Mouse (Mus musculus): ENCODE data around the gene Il16. TPM values are rescaled to one million over a fixed set of nuclear protein-coding genes. Genes with fewer than 3 reads are reported as not detected.

Gene Il16
- polyA plus RNA-seq (2014; fragmentation: Nextera tagmentation; extraction: Ambion mirVana) = 4.5 and 5.9 TPM in 2 replicates

GRCm38 (mm10) chr7:83745413-83746106 is at the start of gene Il16:
Gene Il16 (minus strand): TSS chr7:83745726.
- no peak for DNase-seq (ENCODE audit: low spot score)
- H3K36me3 ChIP-seq (ENCODE audit: control insufficient read depth, insufficient read depth, low read length) = no peaks in the 10 kb centered on the region
- 51% methylated on average over 20 of the region's 20 CpGs for WGBS

DNA sequence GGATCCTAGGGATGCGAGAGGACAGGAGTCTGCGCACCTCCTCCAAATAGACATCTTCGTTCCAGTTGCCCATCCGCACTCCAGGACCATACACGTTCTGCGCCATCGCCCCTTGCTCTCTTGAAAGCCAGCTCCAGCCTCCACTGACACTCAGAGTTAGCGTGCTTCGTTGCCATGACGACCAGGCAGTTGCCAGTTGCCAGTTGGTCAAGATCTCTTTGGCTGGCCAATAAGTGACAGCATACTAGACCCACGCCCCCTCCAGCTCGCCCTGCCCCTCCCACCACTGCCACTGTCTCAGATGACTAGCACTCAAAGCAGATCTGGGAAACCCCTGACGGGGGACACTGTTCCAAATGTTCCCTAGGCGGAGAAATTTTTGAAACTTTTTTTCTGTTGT is 49.2 kb upstream of the Il16 start, which contains the start of gene Cfap161:
Gene Cfap161, minus strand, starts transcription at position 176 of the 400 bp plus-strand sequence.
- Histone ChIP-seq H3K9me3 (ENCODE audit: control insufficient read depth, low read length) (no peaks in the 10 kb centered on the region), H3K27me3 (replicated peaks; ENCODE audit: control insufficient read depth, insufficient read depth, low read length) (no peaks in the 10 kb centered on the region), H3K4me3 (ENCODE audit: low read depth, low read length) (no peak within 1 kb of the TSS), H3K4me1 (replicated peaks; ENCODE audit: control insufficient read depth, insufficient read depth, low read length) (no peaks in the 10 kb centered on the region), H3K36me3 (ENCODE audit: control insufficient read depth, insufficient read depth, low read length) (no peaks in the 10 kb centered on the region), H3K4me2 (no peak within 1 kb of the TSS), H3K27ac (ENCODE audit: low read depth, low read length) (no peak within 1 kb of the TSS), H3K9ac (ENCODE audit: low read depth, low read length) (no peak within 1 kb of the TSS)
- 8% methylated on average over 14 of the region's 14 CpGs for WGBS
- ATAC-seq (replicated peaks; ENCODE audit: low FRiP score) = peak; percentile 80
- DNase-seq (ENCODE audit: low spot score) = peak; percentile 75

More at GRCm38 (mm10) chr7:83745413-83746106, at the start of gene Il16:
- H3K4me1 ChIP-seq (replicated peaks; ENCODE audit: control insufficient read depth, insufficient read depth, low read length) = no peaks in the 10 kb centered on the region
- H3K9me3 ChIP-seq (ENCODE audit: control insufficient read depth, low read length) = no peaks in the 10 kb centered on the region
- no peaks in the 10 kb centered on the region for H3K27me3 ChIP-seq (replicated peaks; ENCODE audit: control insufficient read depth, insufficient read depth, low read length)
- no peak within 1 kb of the TSS for H3K4me3 ChIP-seq (ENCODE audit: low read depth, low read length)
- H3K4me2 ChIP-seq = no peak within 1 kb of the TSS
- no peak within 1 kb of the TSS for H3K9ac ChIP-seq (ENCODE audit: low read depth, low read length)
- no peak for ATAC-seq (replicated peaks; ENCODE audit: low FRiP score)
- no peak within 1 kb of the TSS for H3K27ac ChIP-seq (ENCODE audit: low read depth, low read length)

DNA sequence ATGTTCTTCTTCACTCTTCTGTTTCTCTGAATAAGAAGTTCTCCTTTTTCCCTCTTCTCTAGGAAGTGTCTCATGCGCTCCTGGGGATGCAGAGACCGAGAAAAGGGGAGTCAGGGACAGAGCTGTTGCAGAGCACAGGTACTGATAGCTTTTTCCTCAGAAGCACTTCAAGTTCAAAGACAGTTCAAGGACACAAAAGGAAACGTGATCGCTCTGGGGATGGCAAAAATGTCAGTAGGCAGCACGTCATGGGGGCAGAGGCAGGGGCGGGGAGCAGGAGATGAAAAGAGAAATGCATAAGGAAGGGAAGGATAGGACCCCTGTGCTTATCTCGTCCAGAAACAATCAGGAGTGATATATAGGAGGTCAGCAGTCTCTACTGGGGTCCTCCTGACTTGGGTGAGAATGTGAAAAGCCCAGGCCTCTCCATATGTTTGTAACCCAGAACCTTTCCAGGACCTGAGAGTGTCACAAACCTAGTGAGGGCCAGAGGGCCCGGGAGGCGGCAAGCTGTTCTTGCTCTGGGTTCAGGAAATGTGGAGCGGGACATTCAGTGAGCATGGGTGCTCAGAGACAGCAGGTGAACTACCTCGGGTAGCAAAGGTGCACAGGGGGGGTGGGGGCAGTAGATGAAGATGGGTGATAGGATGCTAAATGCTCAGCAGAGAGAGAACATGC is 48.6 kb upstream of the Il16 start:
- Histone ChIP-seq H3K9ac (ENCODE audit: low read depth, low read length) (no peak overlapping the region), H3K4me2 (no peak overlapping the region), H3K27me3 (replicated peaks; ENCODE audit: control insufficient read depth, insufficient read depth, low read length) (no peaks in the 10 kb centered on the region), H3K4me3 (ENCODE audit: low read depth, low read length) (no peak overlapping the region), H3K4me1 (replicated peaks; ENCODE audit: control insufficient read depth, insufficient read depth, low read length) (no peaks in the 10 kb centered on the region), H3K9me3 (ENCODE audit: control insufficient read depth, low read length) (no peaks in the 10 kb centered on the region), H3K36me3 (ENCODE audit: control insufficient read depth, insufficient read depth, low read length) (no peaks in the 10 kb centered on the region), H3K27ac (ENCODE audit: low read depth, low read length) (no peak overlapping the region)
- DNase-seq (ENCODE audit: low spot score) = no peak
- 36% methylated on average over 11 of the region's 11 CpGs for WGBS
- peak; percentile 10; the same call in 1 of the 2 replicates for ATAC-seq (replicated peaks; ENCODE audit: low FRiP score)

GRCm38 (mm10) chr7:83780881-83781280 is 35.4 kb upstream of the Il16 start:
- Histone ChIP-seq H3K4me3 (ENCODE audit: low read depth, low read length) (no peak overlapping the region), H3K9me3 (ENCODE audit: control insufficient read depth, low read length) (no peaks in the 10 kb centered on the region), H3K4me2 (no peak overlapping the region), H3K4me1 (replicated peaks; ENCODE audit: control insufficient read depth, insufficient read depth, low read length) (no peaks in the 10 kb centered on the region), H3K9ac (ENCODE audit: low read depth, low read length) (no peak overlapping the region), H3K27me3 (replicated peaks; ENCODE audit: control insufficient read depth, insufficient read depth, low read length) (no peaks in the 10 kb centered on the region), H3K27ac (ENCODE audit: low read depth, low read length) (no peak overlapping the region), H3K36me3 (ENCODE audit: control insufficient read depth, insufficient read depth, low read length) (no peaks in the 10 kb centered on the region)
- WGBS = 79% methylated on average over 4 of the region's 4 CpGs
- no peak for DNase-seq (ENCODE audit: low spot score)
- no peak for ATAC-seq (replicated peaks; ENCODE audit: low FRiP score)

DNA sequence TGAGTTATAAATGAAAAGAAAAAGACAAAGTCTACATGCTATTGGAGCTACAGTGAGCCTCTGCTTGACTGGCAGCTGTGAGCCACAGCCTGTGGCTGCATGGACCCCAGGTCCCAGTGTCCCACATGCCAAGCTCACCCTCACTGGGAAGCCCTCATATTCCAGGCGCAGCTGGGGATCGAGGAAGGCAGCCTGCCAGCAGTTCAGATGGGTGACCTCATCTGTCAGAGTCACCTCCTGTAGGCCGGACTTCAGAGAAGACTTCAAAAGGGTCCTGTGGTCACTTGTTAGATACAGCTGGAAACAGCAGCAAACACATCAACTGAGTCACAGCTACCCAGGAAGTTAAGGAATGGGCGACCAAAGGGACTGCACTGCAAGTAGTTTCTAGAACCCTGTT is 34.5 kb upstream of the Il16 start:
- H3K27me3 ChIP-seq (replicated peaks; ENCODE audit: control insufficient read depth, insufficient read depth, low read length) = no peaks in the 10 kb centered on the region
- H3K27ac ChIP-seq (ENCODE audit: low read depth, low read length) = no peak overlapping the region
- H3K4me1 ChIP-seq (replicated peaks; ENCODE audit: control insufficient read depth, insufficient read depth, low read length) = no peaks in the 10 kb centered on the region
- H3K9me3 ChIP-seq (ENCODE audit: control insufficient read depth, low read length) = no peaks in the 10 kb centered on the region
- no peak overlapping the region for H3K9ac ChIP-seq (ENCODE audit: low read depth, low read length)
- 57% methylated on average over 4 of the region's 4 CpGs for WGBS
- DNase-seq (ENCODE audit: low spot score) = no peak
- no peak overlapping the region for H3K4me3 ChIP-seq (ENCODE audit: low read depth, low read length)
- H3K36me3 ChIP-seq (ENCODE audit: control insufficient read depth, insufficient read depth, low read length) = no peaks in the 10 kb centered on the region
- ATAC-seq (replicated peaks; ENCODE audit: low FRiP score) = no peak
- no peak overlapping the region for H3K4me2 ChIP-seq

- 54% methylated on average over 2 of the region's 2 CpGs for WGBS
- H3K27me3 ChIP-seq (replicated peaks; ENCODE audit: control insufficient read depth, insufficient read depth, low read length) = no peaks in the 10 kb centered on the region
- no peak overlapping the region for H3K4me2 ChIP-seq
- no peak overlapping the region for H3K9ac ChIP-seq (ENCODE audit: low read depth, low read length)
- ATAC-seq (replicated peaks; ENCODE audit: low FRiP score) = no peak
- no peaks in the 10 kb centered on the region for H3K36me3 ChIP-seq (ENCODE audit: control insufficient read depth, insufficient read depth, low read length)
- H3K4me1 ChIP-seq (replicated peaks; ENCODE audit: control insufficient read depth, insufficient read depth, low read length) = no peaks in the 10 kb centered on the region
- DNase-seq (ENCODE audit: low spot score) = no peak
- H3K27ac ChIP-seq (ENCODE audit: low read depth, low read length) = no peak overlapping the region
- H3K4me3 ChIP-seq (ENCODE audit: low read depth, low read length) = no peak overlapping the region
- H3K9me3 ChIP-seq (ENCODE audit: control insufficient read depth, low read length) = no peaks in the 10 kb centered on the region
Measured at GRCm38 (mm10) chr7:83779028-83779427, 33.5 kb upstream of the Il16 start.

DNA sequence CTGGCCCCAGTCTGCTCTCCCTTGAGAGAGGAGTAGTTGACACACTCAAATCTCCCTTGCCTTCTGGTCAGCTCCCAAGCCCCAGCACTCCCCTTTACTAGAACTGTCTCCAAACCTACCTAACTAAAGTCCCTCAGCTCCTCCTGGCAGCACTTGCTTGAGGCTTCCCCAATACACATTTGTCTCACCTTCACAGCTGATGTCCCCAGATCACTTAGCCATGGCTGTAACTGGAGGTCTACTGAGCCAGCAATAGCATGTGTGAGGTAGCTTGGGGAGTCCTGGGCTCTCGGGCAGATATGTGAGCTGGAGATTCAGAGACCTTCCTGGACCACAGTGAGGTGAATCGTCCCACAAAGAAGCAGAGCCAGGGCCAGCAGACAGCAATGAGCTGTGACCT is 33.0 kb upstream of the Il16 start:
- Histone ChIP-seq H3K27me3 (replicated peaks; ENCODE audit: control insufficient read depth, insufficient read depth, low read length) (no peaks in the 10 kb centered on the region), H3K27ac (ENCODE audit: low read depth, low read length) (no peak overlapping the region), H3K9me3 (ENCODE audit: control insufficient read depth, low read length) (no peaks in the 10 kb centered on the region), H3K4me2 (no peak overlapping the region), H3K4me3 (ENCODE audit: low read depth, low read length) (no peak overlapping the region), H3K9ac (ENCODE audit: low read depth, low read length) (no peak overlapping the region), H3K36me3 (ENCODE audit: control insufficient read depth, insufficient read depth, low read length) (no peaks in the 10 kb centered on the region), H3K4me1 (replicated peaks; ENCODE audit: control insufficient read depth, insufficient read depth, low read length) (no peaks in the 10 kb centered on the region)
- ATAC-seq (replicated peaks; ENCODE audit: low FRiP score) = no peak
- no peak for DNase-seq (ENCODE audit: low spot score)
- WGBS = 51% methylated on average over 2 of the region's 2 CpGs

DNA sequence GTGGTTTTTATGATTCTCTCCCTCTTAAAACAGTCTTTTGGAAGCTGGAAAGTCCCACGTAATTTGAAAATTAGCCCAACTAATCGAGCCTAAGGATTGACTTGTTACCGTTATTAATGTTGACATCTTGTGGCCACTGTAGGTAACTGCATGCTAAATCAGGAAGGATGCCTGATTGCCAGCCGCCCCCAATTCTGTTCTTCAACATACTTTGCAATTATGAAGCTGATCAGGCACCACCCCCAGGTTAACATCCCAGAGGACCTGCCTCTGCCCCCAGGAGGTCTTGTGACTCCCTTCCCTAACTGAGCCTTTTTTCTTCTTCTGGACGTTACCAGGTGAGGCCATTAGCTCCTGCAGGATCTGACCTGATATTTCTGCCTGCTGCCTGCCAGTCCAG is 29.2 kb upstream of the Il16 start:
- no peak overlapping the region for H3K9ac ChIP-seq (ENCODE audit: low read depth, low read length)
- WGBS = 34% methylated on average over 5 of the region's 5 CpGs
- H3K27ac ChIP-seq (ENCODE audit: low read depth, low read length) = no peak overlapping the region
- no peak overlapping the region for H3K4me2 ChIP-seq
- DNase-seq (ENCODE audit: low spot score) (no peak), ATAC-seq (replicated peaks; ENCODE audit: low FRiP score) (no peak)
- H3K4me1 ChIP-seq (replicated peaks; ENCODE audit: control insufficient read depth, insufficient read depth, low read length) = no peaks in the 10 kb centered on the region
- no peaks in the 10 kb centered on the region for H3K36me3 ChIP-seq (ENCODE audit: control insufficient read depth, insufficient read depth, low read length)
- no peaks in the 10 kb centered on the region for H3K9me3 ChIP-seq (ENCODE audit: control insufficient read depth, low read length)
- H3K27me3 ChIP-seq (replicated peaks; ENCODE audit: control insufficient read depth, insufficient read depth, low read length) = no peaks in the 10 kb centered on the region
- no peak overlapping the region for H3K4me3 ChIP-seq (ENCODE audit: low read depth, low read length)

DNA sequence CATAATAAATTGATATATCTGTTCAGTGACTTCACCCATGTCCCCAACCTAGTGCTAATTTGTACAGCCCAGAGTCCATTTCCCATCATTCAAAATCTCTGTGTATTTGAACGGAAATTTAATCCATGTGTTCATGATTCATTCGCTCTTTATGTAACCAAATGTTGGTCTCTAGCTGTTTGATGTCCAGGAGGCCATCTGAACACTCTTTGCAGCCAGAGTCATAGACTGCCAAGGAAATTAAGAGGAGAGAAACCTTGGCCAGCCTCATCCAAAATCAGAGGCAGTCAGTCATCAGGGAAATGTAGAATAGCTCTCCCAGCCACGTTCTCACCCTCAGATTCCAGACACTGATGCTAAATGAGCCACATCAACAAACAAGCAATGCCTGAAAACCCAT is 18.1 kb upstream of the Il16 start:
- DNase-seq (ENCODE audit: low spot score) (no peak), ATAC-seq (replicated peaks; ENCODE audit: low FRiP score) (no peak)
- no peak overlapping the region for H3K4me2 ChIP-seq
- H3K27me3 ChIP-seq (replicated peaks; ENCODE audit: control insufficient read depth, insufficient read depth, low read length) = no peaks in the 10 kb centered on the region
- no peaks in the 10 kb centered on the region for H3K9me3 ChIP-seq (ENCODE audit: control insufficient read depth, low read length)
- no peaks in the 10 kb centered on the region for H3K4me1 ChIP-seq (replicated peaks; ENCODE audit: control insufficient read depth, insufficient read depth, low read length)
- H3K36me3 ChIP-seq (ENCODE audit: control insufficient read depth, insufficient read depth, low read length) = no peaks in the 10 kb centered on the region
- WGBS = 69% methylated on average over 3 of the region's 3 CpGs
- no peak overlapping the region for H3K4me3 ChIP-seq (ENCODE audit: low read depth, low read length)
- H3K27ac ChIP-seq (ENCODE audit: low read depth, low read length) = no peak overlapping the region
- no peak overlapping the region for H3K9ac ChIP-seq (ENCODE audit: low read depth, low read length)

Measured in liver, embryonic 11.5 days (tissue).